Mouse (Mus musculus) heart, postnatal 25 days (tissue): ENCODE results near the gene Rbm42. TPM values are rescaled to one million over a fixed set of nuclear protein-coding genes. Genes with fewer than 3 reads are reported as not detected.
A peak's percentile ranks its signal among the peaks of the same experiment; 100 is the strongest.

ENCODE experiments used
- DNase-seq: peaks from one replicate; pipeline ENCODE4 v3.0.0; 2022; ENCODE audit warnings: low spot score
- intact Hi-C: fragments of 180-260 bp; cut with DNase I; formaldehyde crosslinking; loops from one replicate; pipeline ENCODE4 v1.15.1; 2025
- total RNA-seq, 2 experiments: library from RNA; stranded (reverse); gene quantifications; 2 replicates each; pipeline ENCODE4 v1.2.3; 2021

Gene Rbm42
- total RNA-seq, 2 experiments from 2014 or later, result 49.9 to 53.9 TPM

GRCm38 (mm10) chr7:30625530-30626384, 24.4 kb downstream of the Rbm42 start, which contains the start of gene Cox6b1:
Gene Cox6b1, minus strand, starts transcription at chr7:30626151.
- intact Hi-C loops, result loop anchor here (2.0 to 10.0 kb wide), 2 partner anchors 23 to 251 kb away; no protein-coding TSS in a partner anchor
- peak; percentile 80 for DNase-seq

DNA sequence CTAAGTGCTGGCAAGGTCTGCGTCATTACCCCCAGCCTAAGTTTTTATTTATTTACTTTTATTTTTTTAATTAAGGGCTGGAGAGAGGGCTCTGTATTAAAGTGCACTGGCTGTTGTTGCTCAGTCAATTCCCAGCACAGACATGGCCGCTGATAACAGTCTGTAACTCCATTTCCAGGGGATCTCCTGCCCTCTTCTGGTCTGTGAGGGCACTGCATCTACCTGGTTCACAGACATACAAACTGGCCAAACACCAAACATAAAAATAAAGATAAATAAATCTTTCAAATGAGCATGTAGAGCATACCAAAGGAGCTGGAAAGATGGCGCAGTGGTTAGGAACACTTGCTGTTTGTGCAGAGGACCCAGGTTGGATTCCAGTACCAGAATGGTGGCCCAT, 30.9 kb downstream of the Rbm42 start:
- DNase-seq, result no peak
- intact Hi-C loops, result no loop called here

DNA sequence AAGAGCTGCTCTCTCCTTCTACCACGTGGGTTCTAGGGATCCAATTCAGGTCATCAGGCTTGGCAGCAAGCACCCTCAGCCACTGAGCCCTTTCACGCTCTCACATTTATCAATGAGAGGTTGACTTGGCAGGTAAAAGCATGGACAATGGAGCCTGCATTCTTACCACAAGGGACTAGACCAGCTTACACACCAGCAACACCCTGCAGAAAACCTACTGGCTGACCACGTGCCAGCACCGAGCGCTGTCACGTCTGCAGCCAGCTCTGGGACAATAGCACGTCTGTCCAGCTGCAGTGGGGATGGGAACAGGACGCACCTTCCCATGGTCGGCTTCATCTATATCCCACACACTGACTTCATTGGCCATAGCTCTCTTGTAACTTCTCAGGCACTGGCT, 31.5 kb downstream of the Rbm42 start:
- intact Hi-C loops, result no loop called here
- no peak for DNase-seq

GRCm38 (mm10) chr7:30615049-30615760, 34.9 kb downstream of the Rbm42 start:
- intact Hi-C loops, result no loop called here
- no peak for DNase-seq

GRCm38 (mm10) chr7:30614454-30614853, 35.7 kb downstream of the Rbm42 start:
- no peak for DNase-seq
- intact Hi-C loops, result no loop called here

DNA sequence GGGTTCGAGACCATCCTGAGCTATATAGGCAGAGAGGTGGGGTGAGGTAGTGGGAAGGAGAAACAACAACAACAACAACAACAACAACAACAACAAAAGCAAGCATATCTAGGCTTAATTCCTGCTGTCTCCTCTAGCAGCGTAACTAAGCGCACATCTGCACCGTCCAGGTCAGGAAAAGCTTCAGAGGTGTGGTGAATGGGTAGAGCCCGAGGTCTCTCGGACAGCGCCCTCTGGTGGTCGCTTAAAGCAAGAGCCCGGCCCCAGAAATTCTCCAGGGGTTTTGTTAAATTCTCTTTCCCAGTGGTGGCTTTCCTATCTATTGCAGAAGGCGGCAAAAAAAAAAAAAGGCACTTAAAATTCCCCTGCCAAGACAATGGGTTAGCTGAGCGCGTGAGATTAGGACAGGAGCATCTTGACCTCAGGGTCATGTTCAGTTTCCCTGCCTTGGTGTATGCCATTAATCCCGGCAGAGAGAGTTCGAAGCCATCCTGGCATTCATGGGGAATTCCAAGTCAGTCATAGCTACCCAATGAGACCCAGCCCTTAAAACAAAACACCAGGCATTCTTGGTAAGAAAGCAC, 36.5 kb downstream of the Rbm42 start:
- intact Hi-C loops, result loop anchor here (1.0 kb wide), 1 partner anchor 24 kb away; no protein-coding TSS in a partner anchor
- DNase-seq, result no peak

- intact Hi-C loops, result loop anchor here (1.0 kb wide), 1 partner anchor 24 kb away; no protein-coding TSS in a partner anchor
- no peak for DNase-seq
These were observed 37.3 kb downstream of the Rbm42 start, which contains the start of gene Upk1a for GRCm38 (mm10) chr7:30612654-30613402. Gene Upk1a, minus strand, starts transcription at chr7:30612847.

- no peak for DNase-seq
- intact Hi-C loops, result no loop called here
These were observed 40.1 kb downstream of the Rbm42 start for GRCm38 (mm10) chr7:30610043-30610442.

GRCm38 (mm10) chr7:30608476-30608875, 41.6 kb downstream of the Rbm42 start:
- intact Hi-C loops, result no loop called here
- no peak for DNase-seq

GRCm38 (mm10) chr7:30607706-30608309, 42.3 kb downstream of the Rbm42 start:
- DNase-seq, result no peak
- intact Hi-C loops, result no loop called here

DNA sequence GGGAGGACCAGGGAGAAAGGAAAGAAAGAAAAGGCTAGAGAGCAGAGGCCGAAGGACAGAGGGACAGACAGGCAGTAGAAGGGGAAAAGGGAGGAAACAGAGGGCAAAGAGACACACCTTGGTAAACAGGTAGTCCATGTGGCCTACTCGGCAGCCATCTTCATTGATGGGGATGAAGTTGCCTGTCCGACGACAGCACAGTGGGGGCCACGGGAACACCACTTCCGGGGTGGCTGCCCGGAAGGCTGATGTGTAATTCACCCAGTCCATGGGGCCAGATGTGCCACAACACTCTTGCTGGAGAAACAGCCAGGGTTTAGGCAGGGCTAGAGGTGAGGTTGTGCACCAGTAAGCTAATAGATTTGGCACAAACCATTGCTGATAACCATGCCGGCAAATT, 45.2 kb downstream of the Rbm42 start:
- intact Hi-C loops, result loop anchor here (2.0 kb wide), 1 partner anchor 14 kb away; no protein-coding TSS in a partner anchor
- no peak for DNase-seq

DNA sequence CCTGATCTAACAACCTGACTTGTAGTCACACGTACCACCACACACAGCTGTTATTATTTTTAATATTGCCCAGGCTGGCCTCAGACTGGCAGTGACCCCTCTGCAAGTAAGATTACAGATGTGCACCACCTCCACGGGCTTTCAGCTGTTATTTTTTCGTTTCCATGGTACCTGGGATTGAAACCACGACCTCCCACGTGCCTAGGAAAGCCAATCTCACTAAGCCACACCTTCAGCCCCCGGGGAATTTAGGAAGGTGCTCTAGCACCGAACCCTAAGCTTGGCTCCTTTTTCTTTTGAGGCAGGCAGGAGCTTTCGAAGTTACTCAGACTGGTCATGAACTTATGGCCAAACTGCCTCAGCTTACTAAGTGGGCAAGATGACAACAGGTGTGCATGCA, 45.7 kb downstream of the Rbm42 start:
- intact Hi-C loops, result loop anchor here (2.0 kb wide), 1 partner anchor 14 kb away; no protein-coding TSS in a partner anchor
- DNase-seq, result no peak

- intact Hi-C loops, result no loop called here
These were observed 47.5 kb downstream of the Rbm42 start for GRCm38 (mm10) chr7:30602583-30602982.

DNA sequence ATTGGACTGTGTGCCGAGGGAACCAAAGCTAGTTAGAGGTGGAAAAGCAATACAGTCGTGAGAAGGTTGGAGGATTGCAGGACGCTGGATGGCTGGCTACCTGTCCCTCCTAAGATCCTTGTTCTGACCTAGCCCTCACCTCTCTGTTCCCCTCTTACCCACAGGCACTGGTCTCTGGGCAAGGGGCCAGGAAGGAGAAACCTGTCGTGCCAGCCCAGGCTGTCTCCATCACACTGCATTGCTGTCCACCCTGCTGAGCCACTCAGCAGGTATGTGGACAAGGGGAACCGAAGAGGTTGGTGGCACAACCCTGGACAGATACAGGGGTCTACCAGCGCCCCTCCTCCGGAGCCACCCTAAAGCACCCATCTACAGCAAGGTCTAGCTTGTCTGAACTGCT, 49.5 kb downstream of the Rbm42 start:
- no peak for DNase-seq
- intact Hi-C loops, result no loop called here

More at GRCm38 (mm10) chr7:30602583-30602982, 47.5 kb downstream of the Rbm42 start:
- DNase-seq, result no peak

DNA sequence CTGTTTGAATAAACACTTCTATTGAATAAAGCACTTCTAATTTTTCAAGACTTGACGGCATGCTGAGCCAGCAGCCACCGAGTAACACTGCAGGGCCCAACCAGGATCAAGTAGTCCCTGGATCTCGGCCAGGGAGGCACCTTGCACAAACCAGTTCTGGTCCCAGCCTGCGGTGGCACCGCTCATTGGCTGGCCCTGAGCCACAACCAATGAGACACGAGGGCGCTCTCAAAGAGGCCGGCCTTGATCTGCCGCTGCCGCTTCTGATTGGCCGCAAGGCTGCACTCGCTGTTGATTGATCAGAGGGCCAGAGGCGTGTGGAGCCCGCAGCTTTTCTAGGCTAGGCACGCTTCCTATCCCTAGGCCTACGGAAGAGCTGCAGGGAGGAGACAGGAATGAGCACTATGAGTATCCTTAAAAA, 50.2 kb downstream of the Rbm42 start:
- intact Hi-C loops, result no loop called here

GRCm38 (mm10) chr7:30598786-30599185, 51.3 kb downstream of the Rbm42 start, which contains the start of gene Zbtb32:
Gene Zbtb32, minus strand, starts transcription at chr7:30598909.
- no peak for DNase-seq
- intact Hi-C loops, result no loop called here

More for the DNA sequence above, 50.2 kb downstream of the Rbm42 start:
- DNase-seq, result peak; percentile 70

GRCm38 (mm10) chr7:30596811-30597210, 53.3 kb downstream of the Rbm42 start:
- intact Hi-C loops, result no loop called here
- no peak for DNase-seq

- DNase-seq, result no peak
- intact Hi-C loops, result no loop called here
These were observed 54.0 kb downstream of the Rbm42 start for GRCm38 (mm10) chr7:30596093-30596492.

- intact Hi-C loops, result loop anchor here (5.0 kb wide), 1 partner anchor 268 kb away; the partner anchor contains the start of gene Ffar1
These were observed 55.5 kb downstream of the Rbm42 start for GRCm38 (mm10) chr7:30594510-30595024.

More at GRCm38 (mm10) chr7:30594510-30595024, 55.5 kb downstream of the Rbm42 start:
- DNase-seq, result no peak
